Mouse (Mus musculus) CH12F3 (cell line): ENCODE measurements around the gene Nebl.

Source experiments
- in situ Hi-C: fragments of 300-500 bp; cut with MboI; formaldehyde crosslinking; loops from 2 replicates; pipeline ENCODE4 v1.14.3; 2020; ENCODE audit warnings: low sequenced_read_pairs

The Nebl gene

DNA sequence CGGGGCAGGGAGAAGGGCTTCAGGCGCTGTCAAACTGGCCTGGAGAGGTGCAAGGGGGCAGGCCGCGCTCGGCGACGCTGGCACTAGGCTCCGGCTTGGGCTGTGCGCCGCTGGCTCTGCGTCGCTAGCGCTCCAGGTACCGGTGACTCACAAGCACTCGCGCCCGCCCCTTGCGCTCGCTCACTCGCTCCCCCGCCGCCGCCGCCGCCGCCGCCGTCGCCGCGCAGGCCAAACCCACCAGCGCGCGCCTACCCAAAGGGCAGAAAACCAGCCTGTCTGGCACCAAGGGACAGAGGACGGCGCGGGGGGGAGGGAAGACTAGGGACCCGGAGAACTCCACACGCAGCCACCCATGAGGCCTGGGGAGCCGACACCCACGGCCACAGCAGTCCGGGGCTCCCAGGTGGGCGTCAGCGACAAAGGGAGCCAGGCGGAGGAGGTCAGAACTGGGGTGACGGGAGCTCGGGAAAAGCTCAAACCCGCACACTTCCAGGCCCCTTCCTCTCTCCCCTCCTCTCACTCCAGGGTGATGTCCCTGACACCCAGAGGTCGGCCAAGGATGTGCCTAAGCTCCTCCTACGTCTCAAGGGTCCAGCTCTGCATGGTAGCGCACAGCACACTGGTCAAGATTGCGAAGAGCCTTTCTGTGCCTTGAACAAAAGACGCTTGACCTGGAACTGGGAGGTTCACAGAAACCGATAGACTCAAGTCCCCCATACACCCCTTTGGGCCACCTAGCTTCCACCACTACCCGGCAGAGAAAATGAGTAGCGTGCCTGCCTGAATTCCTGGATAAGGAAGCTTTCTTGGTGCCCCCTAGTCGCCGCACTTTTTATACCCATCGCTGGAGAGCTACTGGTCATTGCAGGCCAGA lies at the start of gene Nebl:
Nebl (minus strand) TSS at position 508 of the 874 bp plus-strand sequence.
- in situ Hi-C loops: no loop called here

DNA sequence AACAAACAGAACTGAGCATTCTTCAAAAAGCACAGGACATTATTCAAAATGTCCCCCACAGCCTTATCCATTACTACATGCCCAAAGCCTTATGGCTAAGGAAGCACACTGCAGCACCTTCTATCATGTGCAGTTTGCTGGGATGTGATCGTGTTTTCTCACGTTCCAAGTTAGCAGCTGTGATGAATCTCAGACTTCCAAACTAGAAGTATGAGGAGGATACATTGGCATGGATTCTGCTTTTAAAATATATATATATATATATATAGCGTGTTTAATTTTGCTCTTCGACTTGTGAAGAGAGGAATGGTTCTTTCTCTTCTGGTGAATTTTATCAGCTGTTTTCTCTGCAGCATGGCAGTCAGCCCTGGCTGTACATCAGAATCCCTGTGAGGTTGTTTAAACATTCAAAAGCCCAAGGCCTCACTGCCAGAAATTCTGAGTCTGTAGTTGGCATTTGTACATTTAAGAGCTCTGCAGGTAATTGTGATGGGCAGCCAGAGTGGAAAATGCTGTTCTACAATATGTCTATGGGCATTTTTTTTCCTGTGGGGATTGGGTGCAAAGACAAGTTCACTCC lies 39.1 kb upstream of the Nebl start:
- in situ Hi-C loops: no loop called here

DNA sequence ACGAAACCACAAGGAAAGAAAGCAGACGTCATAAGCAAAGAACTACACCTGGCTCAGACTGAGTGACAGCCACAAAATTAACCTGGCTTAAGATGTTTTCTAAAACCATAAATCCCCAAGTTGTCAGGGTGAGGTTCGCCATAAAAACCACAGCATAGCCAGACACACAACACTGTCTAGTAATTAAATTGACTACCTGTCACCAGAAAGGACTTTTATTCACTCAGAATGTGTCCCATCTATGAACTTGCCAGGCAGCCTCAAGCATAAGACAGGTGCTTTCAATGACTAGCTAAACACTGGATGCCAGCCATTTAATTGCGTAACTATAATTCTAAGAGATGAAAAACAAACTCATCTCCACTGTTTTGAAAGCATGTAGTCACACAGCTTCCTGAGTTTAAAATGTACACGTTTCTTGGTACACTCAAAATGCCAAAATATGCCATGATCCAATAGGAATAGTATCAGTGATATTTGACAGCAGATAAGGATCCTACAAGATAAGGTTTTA lies 38.0 kb upstream of the Nebl start:
- in situ Hi-C loops: no loop called here

DNA sequence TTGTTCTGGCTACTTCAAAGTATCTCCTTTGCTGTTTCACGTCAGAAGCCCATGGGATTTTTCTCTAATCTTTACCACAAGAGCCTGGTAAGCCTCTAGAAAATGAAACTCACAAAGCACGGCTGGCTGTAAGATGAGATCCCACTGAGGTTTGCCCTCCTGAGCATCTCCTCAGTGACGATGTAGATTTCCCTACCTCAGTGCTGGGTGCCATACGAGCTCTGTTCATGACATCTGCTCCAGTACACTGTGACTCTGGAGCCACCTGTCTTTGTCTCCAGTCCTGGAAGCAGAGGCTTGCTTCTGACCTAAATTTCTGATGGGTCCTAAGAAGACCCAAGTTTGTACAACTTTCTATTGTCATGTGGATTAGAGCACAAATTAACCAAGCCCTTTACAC lies 25.0 kb upstream of the Nebl start:
- in situ Hi-C loops: no loop called here

DNA sequence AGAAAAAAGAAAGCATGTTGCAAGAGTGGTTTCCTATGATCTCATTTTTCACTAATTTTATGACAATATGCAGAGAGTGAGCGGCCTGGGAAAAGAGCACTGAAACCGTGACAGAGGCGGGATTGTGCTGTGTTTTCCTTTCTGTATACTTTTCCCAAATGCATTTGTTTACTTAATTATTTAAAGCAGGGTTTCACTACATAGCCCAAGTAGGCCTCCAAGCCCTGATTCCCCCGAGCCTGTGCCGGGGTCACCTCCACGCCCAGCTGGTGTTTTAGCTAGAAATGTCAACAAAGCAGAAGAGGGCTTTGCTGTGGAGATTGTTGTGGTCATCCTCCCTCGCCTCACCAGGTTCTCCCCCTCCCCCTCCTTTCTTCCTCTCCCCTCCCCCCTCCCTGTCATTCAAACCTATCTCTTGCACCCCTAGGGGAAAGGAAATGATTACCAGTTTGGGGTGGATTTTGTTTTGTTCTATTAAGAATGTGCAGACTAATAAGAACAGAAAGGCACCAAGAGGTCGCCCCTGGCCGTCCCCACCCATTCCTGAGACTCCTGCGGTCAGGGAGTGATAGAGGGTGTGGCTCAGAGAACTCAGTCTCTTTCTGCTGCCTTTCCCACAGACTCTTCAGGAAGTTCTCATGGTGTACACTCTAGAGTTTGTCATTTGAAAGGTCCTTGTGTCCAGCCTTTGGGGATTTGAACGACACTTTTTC lies 10.9 kb upstream of the Nebl start:
- in situ Hi-C loops: no loop called here

DNA sequence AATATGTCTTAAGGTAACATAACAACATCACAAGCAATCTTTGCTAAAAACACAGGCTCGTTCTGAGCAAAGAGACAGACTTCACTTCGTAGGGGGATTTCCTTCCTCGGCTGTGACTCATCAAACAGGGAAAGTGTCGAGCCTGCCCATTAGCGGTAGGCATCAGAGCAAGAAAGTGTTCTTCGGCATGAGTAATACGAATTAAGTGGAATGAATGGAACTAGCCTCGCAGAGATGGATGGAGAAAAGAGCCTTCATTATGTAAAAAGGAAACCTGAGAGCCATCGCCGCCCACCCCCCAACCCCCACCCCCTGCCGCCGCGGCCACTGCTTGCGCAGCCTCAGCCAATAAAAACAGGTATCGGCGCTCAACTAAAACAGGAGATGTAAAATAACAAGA lies 10.3 kb upstream of the Nebl start:
- in situ Hi-C loops: no loop called here

DNA sequence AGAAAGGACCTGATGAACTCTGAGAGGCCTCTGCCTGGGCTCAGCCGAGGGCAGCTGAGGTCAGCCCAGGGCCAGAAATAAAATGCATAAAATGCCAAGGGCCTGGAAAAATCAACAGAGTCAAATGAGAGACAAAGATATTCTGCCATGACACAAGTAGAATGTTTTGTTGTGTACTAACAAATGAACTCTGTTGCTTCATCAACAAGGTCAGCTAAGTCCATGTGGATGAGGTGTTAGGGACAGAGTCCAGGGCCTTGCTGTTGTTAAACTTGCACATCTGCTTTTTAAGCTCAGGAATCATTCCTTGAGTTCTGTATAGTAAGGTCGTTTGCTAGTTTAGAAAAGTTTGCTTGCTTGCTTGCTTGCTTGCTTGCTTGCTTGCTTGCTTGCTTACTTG lies 9.2 kb upstream of the Nebl start:
- in situ Hi-C loops: no loop called here

DNA sequence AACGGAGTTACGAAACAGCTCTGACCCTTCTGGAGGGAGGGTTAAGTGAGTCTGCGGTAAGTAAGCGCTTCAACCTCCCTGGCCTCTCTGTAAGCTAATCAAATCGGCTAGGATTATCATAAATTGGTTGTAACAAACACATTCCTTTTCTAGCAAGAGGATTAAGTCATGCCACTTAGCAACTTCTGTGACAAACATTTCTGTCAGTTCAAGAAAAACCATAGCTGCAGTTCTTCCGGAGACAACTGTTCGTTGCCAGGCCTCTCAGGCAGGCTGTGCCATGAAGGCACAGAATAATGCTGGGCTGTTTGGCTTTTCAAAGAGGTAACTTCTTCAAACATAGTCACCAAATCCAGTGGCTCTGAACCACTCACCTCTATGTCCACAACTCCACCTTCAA lies 946 bp upstream of the Nebl start:
- in situ Hi-C loops: no loop called here

DNA sequence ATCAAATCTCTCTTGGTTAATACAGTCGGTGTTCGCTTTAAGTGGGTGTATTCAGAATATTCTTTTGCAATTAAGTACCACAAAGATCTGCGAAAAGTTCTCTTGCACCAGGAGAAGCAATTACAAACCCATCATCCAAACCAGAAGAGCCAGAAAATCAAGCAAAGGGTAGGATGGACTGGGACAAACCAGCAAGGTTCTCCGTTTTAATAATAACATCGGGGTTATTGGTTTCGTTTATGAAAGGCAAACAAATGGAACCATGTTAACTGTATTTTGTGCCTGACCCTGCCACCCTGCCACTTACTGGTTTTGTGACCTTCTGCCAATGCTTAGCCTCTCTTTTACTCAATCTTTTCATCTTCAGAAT lies 552 bp upstream of the Nebl start:
- in situ Hi-C loops: no loop called here

DNA sequence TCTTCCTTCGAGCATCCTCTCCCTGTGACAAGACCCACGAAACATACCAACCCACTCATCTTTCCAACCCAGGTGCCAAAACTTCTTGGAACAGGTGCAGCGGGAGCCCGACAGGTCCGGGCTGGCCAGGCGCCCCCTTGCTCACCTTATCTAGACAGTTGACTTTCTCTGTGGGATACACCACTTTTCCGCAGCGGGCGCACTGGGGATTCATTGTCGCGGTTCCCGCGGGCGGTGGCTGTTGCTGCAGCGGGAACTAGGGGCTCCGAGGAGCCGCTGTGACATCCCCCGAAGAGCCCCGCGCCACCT lies 662 bp downstream of the Nebl start:
- in situ Hi-C loops: no loop called here

DNA sequence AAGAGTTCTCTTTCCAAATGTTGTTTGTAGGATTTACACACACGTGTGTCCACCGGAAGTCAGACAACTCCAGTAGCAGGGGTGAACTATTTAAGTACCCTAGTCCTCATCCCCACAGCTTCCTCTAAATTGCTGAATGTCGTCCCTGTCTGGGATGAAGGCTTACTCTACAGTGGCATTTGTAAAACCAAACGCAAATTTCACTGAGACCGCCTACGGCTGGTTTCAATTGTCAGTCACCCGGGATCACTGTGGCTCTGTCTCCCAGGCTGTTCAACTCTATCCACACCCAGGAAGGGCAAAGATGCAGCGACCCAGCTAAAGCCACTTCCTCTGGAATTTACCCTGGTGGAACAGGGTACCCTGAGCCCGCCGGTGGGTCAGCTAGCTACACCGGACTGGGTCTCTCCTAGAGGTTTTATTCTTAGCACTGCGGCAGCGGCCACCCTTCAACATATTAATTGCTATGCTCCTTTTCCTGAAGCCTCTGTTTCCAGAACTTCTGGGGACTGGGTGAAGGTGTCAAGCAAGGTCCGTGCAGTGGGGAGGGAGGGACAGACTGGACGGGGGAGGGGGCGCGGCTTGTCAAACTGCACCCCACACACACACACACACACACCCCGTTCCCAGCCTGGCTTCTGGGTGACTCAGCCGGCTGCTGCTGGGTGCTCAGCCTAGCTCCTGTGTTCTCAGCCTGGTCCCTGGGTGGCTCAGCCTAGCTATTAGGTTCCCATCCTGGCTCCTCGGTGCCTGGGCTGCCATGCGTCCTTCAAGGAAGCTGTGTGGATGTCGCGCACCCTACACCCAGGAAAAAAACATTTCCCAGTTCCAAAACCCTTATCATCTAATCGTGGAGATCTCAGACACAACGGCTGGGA lies 1.3 kb downstream of the Nebl start:
- in situ Hi-C loops: no loop called here

DNA sequence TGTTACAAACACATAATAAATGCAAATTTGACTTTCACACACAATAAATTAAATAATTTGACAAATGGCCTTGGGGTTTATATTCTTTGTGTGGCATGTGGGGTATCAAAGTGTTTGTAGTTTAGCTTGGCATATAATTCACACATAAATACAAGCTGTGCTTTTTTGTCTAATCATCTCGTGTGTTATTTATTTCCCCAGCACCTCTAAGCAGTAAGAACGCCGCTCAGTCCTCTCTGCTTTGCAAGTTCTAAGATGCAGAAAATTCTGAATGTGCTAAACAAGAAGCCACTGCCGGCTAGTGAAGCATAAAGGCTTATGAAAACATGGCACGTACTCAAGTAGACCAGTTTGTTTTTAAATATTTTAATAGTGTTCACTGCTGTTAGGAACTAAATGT lies 6.9 kb downstream of the Nebl start:
- in situ Hi-C loops: no loop called here

DNA sequence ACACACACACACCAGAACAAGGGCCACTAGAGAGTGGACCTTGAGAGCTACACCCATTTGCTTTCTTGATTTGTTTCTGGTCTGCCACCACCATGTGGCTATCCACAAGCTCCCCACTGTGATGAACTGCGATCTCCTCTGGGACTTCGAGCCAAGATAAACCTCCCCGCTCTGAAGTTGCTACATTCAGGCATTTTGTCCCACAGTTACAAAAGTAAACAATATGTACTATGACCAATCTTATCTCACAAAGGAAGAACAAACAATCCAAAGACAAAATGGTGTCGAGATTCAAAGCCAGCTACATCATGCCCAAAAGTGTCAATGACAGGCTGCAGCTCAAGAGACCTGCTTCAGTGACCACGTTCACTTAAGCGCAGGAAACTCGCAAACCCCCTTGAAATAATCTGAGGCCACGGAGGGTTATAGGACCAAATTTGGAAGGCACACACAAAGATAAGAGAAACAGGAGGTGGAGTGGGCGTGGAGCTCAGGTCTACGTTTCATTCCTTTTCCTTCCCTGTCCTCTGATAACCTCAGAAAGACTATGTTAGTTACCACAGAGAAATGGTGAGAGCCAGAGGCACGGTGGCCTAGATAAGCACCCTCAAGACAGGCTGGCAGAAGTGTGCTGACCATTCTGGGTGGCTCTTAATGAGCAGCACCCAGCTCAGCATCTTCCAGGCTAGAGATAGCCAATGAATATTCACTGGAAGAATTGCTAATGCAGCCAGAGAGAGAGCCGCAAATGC lies 7.8 kb downstream of the Nebl start:
- in situ Hi-C loops: no loop called here

DNA sequence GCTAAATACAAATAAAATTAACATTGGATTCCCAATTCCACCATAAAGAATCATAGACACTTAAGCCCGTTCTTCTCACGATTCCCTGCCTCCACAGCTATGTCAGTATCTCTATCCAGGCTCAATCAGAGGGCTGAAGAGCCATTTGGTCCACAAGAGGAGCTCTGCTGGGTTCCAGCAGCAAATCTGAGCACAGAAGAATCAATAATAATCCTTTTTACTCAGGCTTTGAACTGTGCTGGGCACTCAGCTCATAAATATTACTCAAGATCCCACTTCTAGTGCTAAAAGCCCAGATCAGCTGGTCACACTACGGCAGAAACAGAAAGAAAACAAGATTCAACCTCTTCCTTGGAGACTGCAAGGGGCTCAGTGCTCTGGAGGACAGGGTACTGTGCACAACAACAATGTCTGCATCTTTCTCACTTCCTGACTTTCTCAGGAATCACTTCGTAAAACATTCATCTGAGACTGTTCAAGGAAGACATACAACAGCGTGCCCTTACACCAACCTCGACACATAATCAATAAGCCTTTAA lies 10.0 kb downstream of the Nebl start:
- in situ Hi-C loops: no loop called here

DNA sequence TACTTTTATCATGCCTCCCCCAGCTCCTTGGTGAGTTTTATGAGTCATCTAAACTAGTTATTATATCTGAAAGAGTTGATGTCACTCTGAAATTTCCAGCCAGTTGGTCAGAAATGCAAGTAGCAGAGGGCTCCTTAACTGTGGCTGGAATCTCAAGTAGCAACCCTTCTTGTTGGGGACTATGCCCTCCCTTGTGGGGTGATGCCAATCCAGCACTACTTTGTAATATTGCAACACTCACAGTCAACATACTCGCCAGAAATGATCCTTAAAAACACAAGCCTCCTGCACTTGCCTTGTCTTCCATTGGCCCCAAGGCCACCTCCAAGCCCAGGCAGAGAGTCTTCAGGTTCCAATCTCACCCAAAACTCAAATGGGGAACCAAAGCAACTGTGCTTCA lies 13.0 kb downstream of the Nebl start:
- in situ Hi-C loops: no loop called here

DNA sequence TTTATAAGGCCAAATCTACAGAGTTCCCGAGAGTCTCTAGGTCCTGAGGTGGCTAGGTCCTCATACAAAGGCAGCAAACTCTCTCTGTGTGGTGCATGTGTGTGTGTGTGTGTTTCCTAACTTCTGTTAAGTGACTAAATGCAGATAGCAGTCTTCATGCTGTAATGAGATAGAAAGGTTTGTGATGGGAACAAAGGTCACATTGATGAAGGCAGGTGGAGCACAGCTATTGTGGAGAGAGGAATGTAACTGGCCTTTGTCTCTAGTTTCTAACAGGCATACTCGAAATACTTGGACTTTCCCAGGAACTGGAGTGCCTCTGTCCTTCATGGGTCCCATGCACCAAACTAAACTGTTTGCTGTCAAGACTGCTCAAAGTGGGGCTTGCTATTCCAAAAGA lies 14.1 kb downstream of the Nebl start:
- in situ Hi-C loops: no loop called here

DNA sequence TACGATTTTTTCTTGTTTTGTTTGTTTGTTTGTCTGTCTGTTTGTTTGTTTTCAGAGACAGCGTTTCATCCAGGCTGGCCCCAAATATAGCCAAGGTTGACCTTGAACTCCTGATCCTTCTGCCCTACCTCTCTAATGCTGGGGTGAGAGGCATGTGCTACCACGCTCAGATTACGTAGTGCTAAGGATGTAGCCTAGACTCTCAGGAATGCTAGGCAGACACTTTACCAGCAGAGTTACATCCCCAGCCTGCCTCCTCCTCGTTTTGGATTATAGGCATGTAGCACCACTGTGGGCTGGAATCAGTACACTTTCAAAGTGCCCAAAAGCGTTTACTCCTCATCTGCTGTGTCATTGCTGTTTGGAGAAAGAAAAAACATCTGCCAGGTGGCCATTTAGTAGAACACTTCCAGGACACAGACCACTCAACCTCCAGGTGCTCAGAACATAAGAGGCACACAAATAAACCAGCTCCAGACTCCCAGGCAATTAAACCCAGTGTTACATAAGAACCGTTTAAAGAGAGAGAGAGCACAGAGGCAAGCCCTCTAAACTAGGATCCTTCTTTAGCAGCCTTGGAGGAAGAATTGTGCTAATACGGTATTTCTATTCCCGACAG lies 16.0 kb downstream of the Nebl start:
- in situ Hi-C loops: no loop called here

DNA sequence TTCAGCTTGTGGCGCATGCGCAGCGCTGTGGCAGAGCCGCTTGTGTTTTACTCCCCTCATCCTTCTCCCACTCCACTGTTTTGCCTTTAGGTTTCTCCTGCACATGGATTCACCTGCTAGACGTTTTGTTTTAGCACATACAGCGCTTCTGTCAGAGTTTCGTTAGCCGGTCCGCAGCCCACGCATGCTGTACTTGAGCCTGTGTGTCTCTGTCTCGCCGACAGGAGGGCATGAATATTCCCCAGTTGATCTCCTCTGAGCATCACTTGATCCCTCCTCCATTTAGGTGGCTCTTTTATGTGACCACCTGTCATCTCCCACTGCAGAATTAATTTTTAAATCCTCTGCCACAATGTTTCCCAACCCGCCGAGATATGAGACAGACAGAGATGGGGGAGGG lies 16.6 kb downstream of the Nebl start:
- in situ Hi-C loops: no loop called here

DNA sequence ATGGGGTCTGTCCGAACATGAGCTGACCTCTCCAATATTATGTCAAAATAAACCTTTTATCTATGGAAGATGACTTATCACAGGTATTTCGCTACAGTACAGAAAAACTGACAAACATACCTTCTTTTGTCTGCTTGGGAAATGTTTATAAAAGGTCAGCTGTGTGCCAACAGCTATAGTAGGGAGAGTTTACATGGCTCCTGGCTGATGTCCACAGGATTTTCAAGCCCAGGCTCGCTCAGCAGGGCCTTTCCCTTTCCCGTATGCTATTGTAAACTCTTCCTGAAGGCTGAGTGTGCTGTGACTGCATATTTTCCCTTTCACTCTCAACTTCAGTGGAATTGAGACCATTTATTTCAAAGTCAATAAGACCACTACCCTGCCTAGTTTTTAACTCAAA lies 17.1 kb downstream of the Nebl start:
- in situ Hi-C loops: no loop called here

DNA sequence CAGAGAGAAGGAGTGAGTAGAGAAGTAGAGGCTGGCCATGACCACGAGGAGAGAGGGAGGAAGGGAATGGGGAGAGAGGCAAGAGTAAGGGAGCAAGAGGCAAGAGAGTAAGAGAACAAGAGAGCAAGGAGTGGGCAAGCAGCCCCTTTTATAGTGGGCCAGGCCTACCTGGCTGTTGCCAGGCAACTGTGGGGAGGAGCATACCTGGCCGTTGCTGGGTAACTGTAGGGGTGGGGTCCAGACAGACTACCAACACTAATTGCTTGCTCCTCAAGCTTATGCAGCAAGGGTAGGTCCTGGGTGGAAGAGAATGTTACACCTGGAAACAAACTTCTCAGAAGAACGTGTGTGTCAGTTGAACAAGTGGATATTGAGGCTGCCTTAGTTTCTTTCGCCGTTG lies 20.0 kb downstream of the Nebl start:
- in situ Hi-C loops: no loop called here
